ENCODE assay signal across 16 mouse cellular contexts in genomic region chr3:85749348-85749747, GRCm38 (mm10).
"Had no signal": no experiment of that assay in that cellular context is flagged by ENCODE, and none has a peak within 500 bp of the region (broad histone marks: within the 10 kb centered on the region; RNA-seq: fewer than 3 reads in every experiment).

No protein-coding gene starts in this region.

- H3K4me3 ChIP-seq: midbrain, embryonic 10.5 days; midbrain, embryonic 12.5 days; myocyte; neural tube, embryonic 13.5 days; neural tube, embryonic 15.5 days had no signal

- H3K27ac ChIP-seq: midbrain, embryonic 10.5 days; midbrain, embryonic 12.5 days; neural tube, embryonic 13.5 days; neural tube, embryonic 15.5 days had no signal

- DNase-seq: lung, postnatal 4 days; midbrain, embryonic 14.5 days; right cerebral cortex, adult 18-20 months; right cerebral cortex, postnatal 25 days; right cerebral cortex, postnatal 4 days; spleen, adult 18-20 months; thymus, adult 18-20 months; thymus, postnatal 14 days; thymus, postnatal 36 days had no signal

- H3K9me3 ChIP-seq: midbrain, embryonic 10.5 days; midbrain, embryonic 12.5 days; neural tube, embryonic 13.5 days; neural tube, embryonic 15.5 days had no signal

- ATAC-seq: midbrain, embryonic 16.5 days had no signal

- H3K27me3 ChIP-seq: midbrain, embryonic 12.5 days; neural tube, embryonic 13.5 days; neural tube, embryonic 15.5 days had no signal

- H3K9ac ChIP-seq: lung, embryonic 14.5 days; midbrain, embryonic 12.5 days; neural tube, embryonic 13.5 days; neural tube, embryonic 15.5 days had no signal

- H3K4me2 ChIP-seq: lung, embryonic 14.5 days; midbrain, embryonic 12.5 days; neural tube, embryonic 13.5 days; neural tube, embryonic 15.5 days had no signal

- H3K4me1 ChIP-seq: neural tube, embryonic 13.5 days; neural tube, embryonic 15.5 days had no signal

- H3K36me3 ChIP-seq: midbrain, embryonic 10.5 days; midbrain, embryonic 12.5 days; neural tube, embryonic 13.5 days; neural tube, embryonic 15.5 days had no signal
